Mouse (Mus musculus) Patski (cell line): Measurements from ENCODE around the gene Fut2. TPM values are rescaled to one million over a fixed set of nuclear protein-coding genes. Genes with fewer than 3 reads are reported as not detected.
A peak's percentile ranks its signal among the peaks of the same experiment; 100 is the strongest.

Source experiments
- ATAC-seq: fragments of 100-300 bp; one replicate; pipeline ENCODE4 v1.8.0; 2021
- CTCF ChIA-PET: fragments of 350-600 bp; sonication (Branson Sonifier 250); formaldehyde crosslinking; loops from one replicate; lab custom pipeline; 2022; ENCODE audit warnings: inconsistent platforms; lab: Charles Lee
- POLR2A ChIA-PET: fragments of 350-600 bp; sonication (Branson Sonifier 250); formaldehyde crosslinking; loops from one replicate; lab custom pipeline; 2022; ENCODE audit warnings: antibody characterized with exemption, inconsistent platforms; lab: Charles Lee
- DNase-seq: peaks from one replicate; pipeline ENCODE4 v3.0.0-alpha.2; 2011; ENCODE audit warnings: low read depth, low spot score
- H3K27me3 ChIP-seq: fragments of 371-371 bp; one replicate; pipeline ENCODE4 v1.5.1; 2021
- CTCF ChIP-seq: fragments of 100-300 bp; IDR thresholded peaks from one replicate; pipeline ENCODE4 v1.5.1; 2021
- in situ Hi-C: fragments of 300-500 bp; cut with MboI; formaldehyde crosslinking; loops from 3 replicates; pipeline ENCODE4 v1.11.1; 2018; ENCODE audit warnings: low pct_unique_long_range_greater_than_20kb, mixed read lengths
- polyA plus RNA-seq: library from polyadenylated mRNA; unstranded; gene quantifications from one replicate; pipeline ENCODE4 v1.2.3, GENCODE M21; 2021

Gene Fut2
- polyA plus RNA-seq, 1 experiment from 2014 or later, result 0.23 TPM

DNA sequence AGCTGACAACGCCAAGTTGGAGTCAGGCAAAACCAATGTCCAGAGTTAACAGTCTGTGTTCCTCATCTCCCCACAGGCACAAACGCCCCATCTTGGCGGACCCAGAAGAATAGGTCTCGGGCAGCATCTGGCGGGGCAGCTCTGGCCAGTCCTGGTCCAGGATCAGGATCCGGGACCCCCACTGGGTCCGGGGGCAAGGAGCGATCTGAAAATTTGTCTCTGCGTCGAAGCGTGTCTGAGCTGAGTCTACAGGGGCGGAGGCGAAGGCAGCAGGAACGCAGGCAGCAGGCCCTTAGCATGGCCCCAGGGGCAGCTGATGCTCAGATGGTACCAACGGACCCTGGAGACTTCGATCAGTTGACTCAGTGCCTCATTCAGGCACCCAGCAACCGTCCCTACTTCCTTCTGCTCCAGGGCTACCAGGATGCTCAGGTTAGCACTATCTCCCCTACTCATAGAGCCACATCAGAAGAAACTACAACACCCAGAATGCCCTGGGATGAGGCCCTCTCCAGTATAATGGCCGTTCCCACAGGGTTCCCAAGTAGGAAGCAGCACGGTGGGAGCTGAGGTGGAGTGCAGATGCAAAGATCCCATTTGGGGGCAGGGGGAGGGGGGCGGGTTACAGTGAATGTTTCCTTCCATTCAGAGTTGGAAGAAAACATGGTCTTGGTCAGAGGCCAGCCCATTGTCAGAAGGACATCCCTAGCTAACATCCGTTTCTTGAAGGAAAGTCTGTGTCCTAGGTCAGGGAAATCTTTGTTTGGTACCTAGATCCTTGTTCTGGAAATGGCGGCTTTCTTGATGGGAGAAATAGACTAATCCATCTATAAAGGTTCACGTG lies 35.9 kb downstream of the Fut2 start:
- ATAC-seq, result no peak
- in situ Hi-C loops, result no loop called here
- H3K27me3 ChIP-seq, result no peaks in the 10 kb centered on the region
- POLR2A ChIA-PET, result interaction anchor here (1.6 kb wide), 1 partner anchor 13 kb away, joined by 4 read pairs; no protein-coding TSS in a partner anchor
- no peak for TF ChIP-seq CTCF
- CTCF ChIA-PET, result interaction anchor here (3.1 kb wide), 1 partner anchor 53 kb away, joined by 19 read pairs; the partner anchor contains the start of gene Ntn5
- no peak for DNase-seq

DNA sequence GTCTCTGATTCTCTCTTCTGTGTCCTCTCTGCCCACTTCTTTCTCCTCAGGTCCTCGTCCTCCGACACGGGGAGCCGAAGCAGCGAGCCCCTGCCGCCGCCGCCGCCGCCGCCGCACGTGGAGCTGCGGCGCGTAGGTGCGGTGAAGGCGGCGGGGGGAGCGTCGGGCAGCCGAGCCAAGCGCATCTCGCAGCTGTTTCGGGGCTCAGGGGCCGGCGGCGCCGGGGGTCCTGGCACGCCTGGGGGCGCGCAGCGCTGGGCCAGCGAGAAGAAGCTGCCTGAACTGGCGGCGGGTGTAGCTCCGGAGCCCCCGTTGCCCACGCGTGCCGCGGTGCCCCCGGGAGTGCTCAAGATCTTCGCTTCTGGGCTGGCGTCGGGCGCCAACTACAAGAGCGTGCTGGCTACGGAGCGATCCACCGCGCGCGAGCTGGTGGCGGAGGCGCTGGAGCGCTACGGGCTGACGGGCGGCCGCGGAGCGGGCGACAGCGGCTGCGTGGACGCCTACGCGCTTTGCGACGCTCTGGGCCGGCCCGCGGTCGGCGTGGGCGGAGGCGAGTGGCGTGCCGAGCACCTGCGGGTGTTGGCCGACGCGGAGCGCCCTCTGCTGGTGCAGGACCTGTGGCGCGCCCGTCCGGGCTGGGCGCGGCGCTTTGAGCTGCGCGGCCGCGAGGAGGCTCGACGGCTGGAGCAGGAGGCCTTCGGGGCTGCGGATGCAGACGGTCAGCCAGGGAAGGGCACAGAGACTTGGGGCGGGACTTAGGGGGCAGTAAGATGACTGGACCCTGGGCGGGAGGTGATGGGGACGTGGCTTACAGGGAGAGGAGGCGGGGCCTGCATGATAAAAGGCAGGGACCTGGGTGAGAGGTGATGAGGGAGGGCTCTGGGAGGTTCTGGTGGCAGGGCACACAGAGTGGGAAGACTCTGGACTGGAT lies 37.6 kb downstream of the Fut2 start:
- H3K27me3 ChIP-seq, result no peaks in the 10 kb centered on the region
- POLR2A ChIA-PET, result interaction anchor here (0.5 to 1.8 kb wide), 6 partner anchors 9 to 63 kb away, joined by 3 to 4 read pairs (median 3); no protein-coding TSS in a partner anchor
- in situ Hi-C loops, result no loop called here
- CTCF ChIA-PET, result interaction anchor here (1.0 to 3.1 kb wide), 3 partner anchors 11 to 55 kb away, joined by 3 to 19 read pairs (median 4); partner anchors contain the start of genes Fut1 and Ntn5
- peak; percentile 71 for ATAC-seq
- no peak for DNase-seq
- no peak for TF ChIP-seq CTCF

DNA sequence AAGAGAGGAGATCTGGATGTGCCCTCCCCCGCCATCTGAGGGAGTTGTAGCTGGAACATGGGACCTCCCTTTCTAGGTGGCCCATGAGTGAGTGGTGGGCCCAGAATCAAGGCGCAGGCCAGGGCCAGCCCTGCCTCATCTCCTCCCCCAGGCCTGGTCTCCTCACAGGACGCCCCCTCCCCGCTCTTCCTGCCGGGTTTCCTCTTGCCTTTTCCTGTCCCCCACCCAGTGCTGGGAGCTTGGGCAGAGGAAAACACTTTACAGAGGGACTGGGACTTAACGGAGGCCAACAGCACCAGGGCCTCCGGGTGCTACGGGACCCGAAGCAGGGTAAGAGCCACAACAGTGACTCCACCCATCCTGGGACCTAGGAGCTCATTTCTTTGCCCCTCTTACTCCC lies 38.9 kb downstream of the Fut2 start, which contains the start of gene Rasip1:
Gene Rasip1 (plus strand): TSS at position 228 of the 400 bp plus-strand sequence.
- POLR2A ChIA-PET, result interaction anchor here (1.8 kb wide), 1 partner anchor 11 kb away, joined by 4 read pairs; no protein-coding TSS in a partner anchor

DNA sequence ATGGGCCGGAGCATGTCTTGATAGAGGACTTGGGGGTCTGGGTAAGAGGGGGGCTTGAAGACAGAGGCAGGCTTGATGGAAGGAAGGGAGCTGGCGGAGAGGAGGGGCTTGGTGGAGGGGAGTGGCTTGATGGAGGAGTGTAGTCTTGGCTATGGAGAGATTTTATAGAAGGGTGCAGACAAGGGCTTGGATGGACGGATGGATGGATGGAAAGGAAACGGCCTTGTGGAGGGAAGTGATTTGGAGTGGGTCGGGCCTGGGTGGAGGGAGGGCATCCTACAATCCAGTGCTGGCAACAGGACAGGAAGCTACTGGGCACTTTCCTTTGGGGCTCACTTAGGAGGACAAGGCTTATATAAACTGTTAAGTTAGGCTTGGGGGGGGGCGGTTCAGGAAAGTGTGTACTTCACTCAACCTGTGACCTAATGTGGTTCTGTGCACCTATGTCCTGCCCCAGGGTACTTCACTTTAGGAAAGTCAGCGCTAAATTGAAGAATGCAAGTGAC lies 39.6 kb downstream of the Fut2 start:
- ChIA-PET POLR2A (interaction anchor here (0.6 kb wide), 1 partner anchor 63 kb away, joined by 3 read pairs; no protein-coding TSS in a partner anchor), CTCF (interaction anchor here (0.6 to 2.3 kb wide), 2 partner anchors 56 to 129 kb away, joined by 3 to 7 read pairs; no protein-coding TSS in a partner anchor)
- ATAC-seq (no peak), DNase-seq (no peak)
- no peaks in the 10 kb centered on the region for H3K27me3 ChIP-seq
- in situ Hi-C loops, result no loop called here
- TF ChIP-seq CTCF, result no peak

More for the DNA sequence above, 38.9 kb downstream of the Fut2 start, which contains the start of gene Rasip1:
- TF ChIP-seq CTCF, result no peak
- no peaks in the 10 kb centered on the region for H3K27me3 ChIP-seq
- DNase-seq (no peak), ATAC-seq (no peak)
- in situ Hi-C loops, result no loop called here
- CTCF ChIA-PET, result interaction anchor here (1.6 to 2.3 kb wide), 2 partner anchors 9 to 56 kb away, joined by 4 to 7 read pairs; partner anchors contain the start of gene Fut1

DNA sequence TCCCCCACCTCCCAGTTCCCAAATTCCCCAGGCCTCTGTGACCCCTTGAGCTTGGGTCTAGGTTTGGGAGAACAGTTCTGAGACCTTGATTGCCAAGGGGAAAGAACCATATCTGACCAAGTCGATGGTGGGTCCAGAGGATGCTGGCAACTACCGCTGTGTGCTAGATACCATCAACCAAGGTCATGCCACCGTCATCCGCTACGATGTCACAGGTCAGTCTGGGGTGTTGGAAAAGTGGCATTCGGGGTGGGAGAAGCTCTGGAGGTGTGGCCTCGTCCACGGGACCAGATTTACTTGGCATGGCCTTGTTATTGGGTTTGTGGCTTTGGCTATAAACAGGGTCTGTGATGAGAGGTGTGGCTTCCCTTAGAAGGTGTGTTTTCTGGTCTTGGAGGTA lies 40.7 kb downstream of the Fut2 start:
- DNase-seq, result no peak
- in situ Hi-C loops, result no loop called here
- no peaks in the 10 kb centered on the region for H3K27me3 ChIP-seq
- TF ChIP-seq CTCF, result no peak
- no peak for ATAC-seq
- ChIA-PET CTCF (interaction anchor here (2.3 kb wide), 1 partner anchor 57 kb away, joined by 7 read pairs; no protein-coding TSS in a partner anchor), POLR2A (interaction anchor here (0.6 kb wide), 1 partner anchor 121 kb away, joined by 3 read pairs; no protein-coding TSS in a partner anchor)

DNA sequence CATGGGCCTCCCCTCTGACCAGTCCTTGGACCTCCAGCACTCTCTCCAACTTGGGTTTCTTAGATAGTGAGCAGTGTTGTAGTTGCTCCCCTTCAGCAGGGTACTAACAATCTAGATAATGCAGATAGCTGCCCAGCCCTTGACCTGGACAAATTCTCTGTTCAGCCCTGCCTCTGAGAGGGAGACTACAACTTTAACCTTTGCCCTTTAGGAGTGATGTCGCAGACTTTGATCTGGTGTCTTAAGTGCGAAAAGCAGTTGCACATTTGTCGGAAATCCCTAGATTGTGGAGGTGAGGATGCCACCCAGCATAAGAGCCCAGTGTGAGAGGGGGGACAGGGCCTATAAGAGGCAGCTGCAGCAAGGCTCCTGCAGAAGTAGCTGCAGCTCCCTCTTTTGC lies 41.5 kb downstream of the Fut2 start:
- in situ Hi-C loops, result no loop called here
- CTCF ChIA-PET, result no interaction called here
- no peak for TF ChIP-seq CTCF
- DNase-seq (no peak), ATAC-seq (no peak)
- no peaks in the 10 kb centered on the region for H3K27me3 ChIP-seq
- POLR2A ChIA-PET, result no interaction called here

DNA sequence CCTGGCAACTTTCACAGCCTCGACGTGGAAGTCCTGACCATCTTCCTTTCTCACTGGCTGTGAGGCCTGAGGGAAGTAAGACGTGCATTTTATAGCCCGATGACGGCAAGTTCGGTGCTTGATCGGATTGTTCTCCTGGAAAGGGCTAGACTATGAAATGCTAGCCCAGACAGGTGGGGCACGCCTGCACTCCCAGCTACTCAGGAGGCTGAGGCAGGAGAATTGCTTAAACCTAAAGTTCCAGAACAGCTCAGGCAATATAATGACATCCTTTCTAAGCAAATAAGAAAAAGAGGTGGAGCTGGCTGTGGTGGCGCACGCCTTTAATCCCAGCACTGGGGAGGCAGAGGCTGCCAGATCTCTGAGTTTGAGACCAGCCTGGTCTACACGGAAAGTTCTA lies 42.7 kb downstream of the Fut2 start:
- ChIA-PET POLR2A (interaction anchor here (0.8 kb wide), 1 partner anchor 22 kb away, joined by 3 read pairs; no protein-coding TSS in a partner anchor), CTCF (interaction anchor here (0.8 to 1.3 kb wide), 2 partner anchors 12 to 18 kb away, joined by 3 read pairs; no protein-coding TSS in a partner anchor)
- TF ChIP-seq CTCF, result no peak
- DNase-seq (no peak), ATAC-seq (no peak)
- H3K27me3 ChIP-seq, result no peaks in the 10 kb centered on the region
- in situ Hi-C loops, result no loop called here

DNA sequence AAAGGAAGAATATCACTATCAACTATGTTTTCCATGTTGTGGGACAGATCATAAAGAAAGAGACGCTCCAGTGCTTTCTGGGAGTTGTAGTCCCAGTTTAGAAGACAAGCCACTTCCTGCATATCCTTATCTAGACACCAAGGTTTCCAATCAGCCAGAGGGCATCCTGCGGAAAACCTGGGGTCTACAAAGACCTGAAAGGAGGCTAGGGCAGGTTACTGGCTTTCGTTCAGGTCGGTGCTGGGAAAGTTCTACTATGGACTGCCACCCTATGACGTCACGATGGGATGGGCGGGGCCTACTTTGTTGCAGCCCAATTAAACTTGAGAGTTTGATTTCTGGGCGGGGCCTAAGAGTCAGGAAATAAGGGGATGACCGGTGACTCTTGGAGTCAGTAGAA lies 44.8 kb downstream of the Fut2 start, which contains the start of gene Izumo1:
Gene Izumo1 (plus strand): TSS at position 369 of the 400 bp plus-strand sequence.
- DNase-seq (no peak), ATAC-seq (no peak)
- H3K27me3 ChIP-seq, result no peaks in the 10 kb centered on the region
- CTCF ChIA-PET, result no interaction called here
- no peak for TF ChIP-seq CTCF
- in situ Hi-C loops, result no loop called here
- POLR2A ChIA-PET, result no interaction called here

DNA sequence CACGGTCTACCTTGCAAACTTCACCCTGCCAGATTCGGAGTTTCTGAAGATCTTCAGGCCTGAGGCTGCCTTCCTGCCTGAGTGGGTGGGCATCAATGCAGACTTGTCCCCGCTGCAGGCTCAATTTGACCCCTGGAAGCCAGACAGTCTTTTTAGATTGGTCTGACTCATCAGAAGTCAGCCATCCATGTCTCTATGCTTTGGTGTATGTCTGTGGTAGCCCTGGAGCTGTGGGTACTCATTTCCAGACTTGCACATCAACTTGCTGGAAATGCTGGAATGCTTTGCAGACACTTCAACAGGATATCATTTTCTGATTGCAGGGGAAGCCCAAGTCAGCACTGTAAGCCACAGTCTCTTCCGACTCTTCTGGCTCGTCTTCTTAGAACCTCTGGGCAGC lies 46.6 kb downstream of the Fut2 start:
- CTCF ChIA-PET, result interaction anchor here (1.5 to 1.8 kb wide), 2 partner anchors 14 to 63 kb away, joined by 3 to 5 read pairs; no protein-coding TSS in a partner anchor
- DNase-seq, result peak; percentile 77
- peak; percentile 57 for ATAC-seq
- in situ Hi-C loops, result no loop called here
- H3K27me3 ChIP-seq, result no peaks in the 10 kb centered on the region
- POLR2A ChIA-PET, result interaction anchor here (0.7 to 0.8 kb wide), 2 partner anchors 9 to 24 kb away, joined by 3 to 5 read pairs; no protein-coding TSS in a partner anchor
- TF ChIP-seq CTCF, result no peak
